Mouse (Mus musculus) adrenal gland, postnatal 10 days (tissue): ENCODE measurements around the gene Tarbp1. TPM values are rescaled to one million over a fixed set of nuclear protein-coding genes. Genes with fewer than 3 reads are reported as not detected.

Source experiments
- DNase-seq: peaks from one replicate; pipeline ENCODE4 v3.0.0; 2021; ENCODE audit warnings: mixed read lengths
- total RNA-seq, 2 experiments: library from RNA; stranded (reverse); gene quantifications; 2 replicates each; pipeline ENCODE4 v1.2.3; 2021

The Tarbp1 gene
- total RNA-seq, 2 experiments from 2014 or later, result 8.7 to 9.8 TPM

DNA sequence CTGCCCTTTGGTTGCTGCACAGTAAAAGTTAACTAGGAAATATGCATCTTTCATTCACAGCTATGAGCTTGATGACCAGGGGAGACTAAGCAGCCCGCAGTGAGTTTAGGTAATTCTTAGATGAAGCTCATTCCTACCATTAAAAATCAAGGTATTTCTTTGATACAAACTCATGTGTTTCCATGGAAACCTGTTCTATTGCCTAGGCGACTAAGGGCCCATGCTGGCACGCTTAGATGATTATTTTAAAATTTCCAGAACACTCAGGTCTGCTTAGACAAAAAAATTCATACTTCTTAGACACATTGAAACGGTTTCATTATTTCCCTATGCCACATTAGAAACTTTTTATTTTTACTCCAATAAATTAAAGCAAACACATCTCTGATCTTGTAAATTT, 69.8 kb downstream of the Tarbp1 start:
- DNase-seq, result no peak

- DNase-seq, result peak; percentile 22
These were observed 70.3 kb downstream of the Tarbp1 start for GRCm38 (mm10) chr8:126404550-126404949.

- peak; percentile 14 for DNase-seq
These were observed 76.5 kb downstream of the Tarbp1 start for GRCm38 (mm10) chr8:126398349-126398748.

DNA sequence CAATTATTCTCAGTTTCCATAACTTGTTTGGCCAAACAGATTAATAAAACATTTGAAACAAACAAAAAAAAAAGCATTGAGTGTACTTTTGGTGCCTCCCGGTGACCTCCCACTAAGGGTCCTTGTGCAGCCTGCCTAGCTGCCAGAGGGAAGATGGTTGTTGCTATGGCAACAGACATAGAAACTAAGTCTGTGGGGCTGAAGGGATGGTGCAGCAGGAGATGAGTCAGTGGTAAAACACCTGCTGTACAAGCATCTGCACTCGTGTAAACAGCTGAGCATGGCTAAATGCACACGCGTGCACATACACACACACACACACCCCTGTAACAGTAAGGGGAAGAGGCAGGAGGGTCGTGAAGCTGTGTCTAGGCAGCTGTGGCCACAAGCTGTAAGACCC, 78.9 kb downstream of the Tarbp1 start:
- no peak for DNase-seq

GRCm38 (mm10) chr8:126395386-126395785, 79.5 kb downstream of the Tarbp1 start:
- DNase-seq, result no peak

GRCm38 (mm10) chr8:126391541-126391940, 83.3 kb downstream of the Tarbp1 start:
- DNase-seq, result no peak

- no peak for DNase-seq
These were observed 87.3 kb downstream of the Tarbp1 start for GRCm38 (mm10) chr8:126387566-126387965.

GRCm38 (mm10) chr8:126382749-126383148, 92.1 kb downstream of the Tarbp1 start:
- peak; percentile 55 for DNase-seq

DNA sequence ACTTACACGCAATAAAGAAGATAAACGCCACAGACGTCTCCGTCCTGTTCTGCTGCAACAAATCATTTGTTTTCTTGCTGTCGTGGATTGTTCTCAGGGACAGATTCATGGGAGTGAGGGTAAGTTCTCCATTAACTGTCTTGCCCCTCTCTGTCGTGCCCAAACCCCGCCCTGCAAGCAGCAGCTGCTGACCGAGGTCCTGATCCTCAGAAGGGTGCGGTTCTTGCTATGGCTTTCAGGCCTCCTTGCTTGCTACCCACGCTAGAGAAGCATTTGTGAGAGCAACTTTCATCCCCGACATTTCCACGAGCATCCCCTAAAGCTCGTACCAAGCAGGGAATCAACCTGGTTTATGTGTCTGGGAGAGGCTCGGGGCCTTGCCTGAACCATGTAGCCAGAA, 92.6 kb downstream of the Tarbp1 start:
- DNase-seq, result peak; percentile 49

DNA sequence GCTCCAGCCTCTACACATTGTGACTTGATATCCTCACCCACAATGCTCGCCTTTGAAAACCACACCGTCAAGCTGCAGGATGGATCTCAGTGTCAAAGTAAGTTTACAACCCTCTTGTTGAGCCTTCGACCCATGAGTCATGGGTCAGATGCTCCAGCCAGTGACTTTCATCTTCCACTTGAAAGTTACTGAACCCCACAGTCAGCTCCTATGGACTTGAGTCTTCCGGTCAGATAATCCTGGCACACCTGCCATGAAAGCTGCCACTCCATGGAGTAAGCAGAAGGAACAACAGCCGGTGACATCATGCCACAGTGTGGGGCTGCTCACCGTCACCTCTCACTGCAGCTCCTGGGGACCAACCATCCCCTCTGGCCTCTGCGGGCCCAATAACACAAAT, 93.6 kb downstream of the Tarbp1 start:
- no peak for DNase-seq

- no peak for DNase-seq
These were observed 94.7 kb downstream of the Tarbp1 start for GRCm38 (mm10) chr8:126380141-126380540.

DNA sequence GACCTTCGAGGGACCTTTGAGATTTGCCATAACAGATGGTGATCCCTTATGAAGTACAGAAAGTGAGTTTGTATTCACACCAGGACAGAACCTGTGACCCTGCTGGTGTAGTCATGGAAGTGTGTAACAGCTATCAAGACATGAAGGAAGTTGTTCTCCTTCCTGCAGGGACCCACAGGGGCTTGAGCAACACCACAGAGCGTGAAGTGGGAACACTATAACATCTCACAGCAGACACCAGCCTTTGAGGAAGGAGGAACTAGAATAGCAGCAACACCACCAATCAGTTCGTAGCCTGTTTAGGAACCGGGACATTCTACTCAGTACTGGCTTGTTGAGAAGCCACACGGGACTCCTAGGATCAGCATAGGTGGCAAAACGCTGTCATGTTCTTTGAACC, 95.3 kb downstream of the Tarbp1 start:
- no peak for DNase-seq

Other genes with a start within 250 kb of the Tarbp1 start
- gene Slc35f3, start 176.5 kb downstream of the Tarbp1 start, total RNA-seq, result 1 to 10 TPM; 1.2 to 1.5 TPM
- 10 to 100 TPM; 30.3 to 33.6 TPM for gene Coa6, start 52.5 kb downstream of the Tarbp1 start, total RNA-seq
- 100 to 1,000 TPM in 1 of 2 experiments, 10 to 100 TPM in 1; 91.0 to 110 TPM for gene Irf2bp2, start 118.9 kb upstream of the Tarbp1 start, total RNA-seq